Mouse (Mus musculus): ENCODE data around the gene Carmil2.

The Carmil2 gene

DNA sequence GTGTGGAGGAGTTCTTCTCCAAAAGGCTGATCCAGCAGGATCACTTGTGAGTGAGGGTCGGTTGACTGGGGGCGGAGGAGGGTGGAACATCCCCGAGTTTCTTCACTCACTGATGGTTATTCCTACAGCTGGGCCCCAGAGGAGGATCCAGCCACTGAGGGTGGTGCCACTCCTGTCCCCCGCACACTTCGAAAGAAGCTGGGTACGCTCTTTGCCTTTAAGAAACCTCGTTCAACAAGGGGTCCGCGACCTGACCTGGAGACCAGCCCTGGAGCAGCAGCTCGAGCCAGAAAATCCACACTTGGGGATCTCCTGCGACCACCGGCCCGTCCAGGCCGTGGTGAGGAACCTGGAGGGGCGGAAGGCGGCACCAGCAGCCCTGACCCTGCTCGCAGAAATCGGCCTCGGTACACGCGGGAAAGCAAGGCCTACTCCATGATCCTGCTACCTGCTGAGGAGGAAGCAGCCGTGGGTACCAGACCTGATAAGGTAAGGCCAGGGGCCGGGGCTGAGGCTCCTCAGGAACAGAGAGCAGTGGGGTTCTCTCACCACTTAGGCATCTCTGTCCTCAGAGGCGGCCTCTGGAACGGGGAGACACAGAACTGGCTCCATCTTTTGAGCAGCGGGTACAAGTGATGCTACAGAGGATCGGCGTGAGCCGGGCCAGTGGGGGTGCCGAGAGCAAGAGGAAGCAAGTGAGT lies 9.2 kb downstream of the Carmil2 start:
- DNase-seq (ENCODE audit: low spot score) = no peak

DNA sequence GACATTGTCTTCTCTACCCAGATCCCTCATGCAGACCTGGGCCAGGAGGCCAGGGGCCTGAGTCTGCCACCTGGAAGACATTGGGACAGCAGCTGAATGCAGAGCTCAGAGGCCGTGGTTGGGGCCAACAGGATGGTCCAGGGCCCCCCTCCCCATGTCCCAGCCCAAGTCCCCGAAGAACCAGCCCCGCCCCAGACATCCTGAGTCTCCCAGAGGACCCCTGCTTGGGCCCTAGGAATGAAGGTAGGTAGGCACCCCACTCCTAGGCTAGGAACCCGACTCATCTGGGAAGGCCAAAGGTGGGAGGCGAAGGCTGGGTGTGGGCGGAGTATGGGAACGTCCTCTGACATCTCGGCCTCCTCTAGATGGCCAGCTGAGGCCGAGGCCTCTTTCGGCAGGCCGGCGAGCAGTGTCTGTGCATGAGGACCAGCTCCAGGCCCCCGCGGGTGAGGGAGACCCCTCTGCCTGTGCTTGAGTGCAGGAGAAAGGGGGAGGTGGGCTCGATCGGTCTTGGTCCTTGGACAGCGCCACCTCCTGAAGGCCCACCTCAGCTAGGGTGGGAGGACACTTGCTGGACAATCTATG lies 11.2 kb downstream of the Carmil2 start:
- no peak for DNase-seq (ENCODE audit: low spot score)

- no peak for DNase-seq (ENCODE audit: low spot score)
These were observed 12.7 kb downstream of the Carmil2 start for GRCm38 (mm10) chr8:105698734-105699133.

DNA sequence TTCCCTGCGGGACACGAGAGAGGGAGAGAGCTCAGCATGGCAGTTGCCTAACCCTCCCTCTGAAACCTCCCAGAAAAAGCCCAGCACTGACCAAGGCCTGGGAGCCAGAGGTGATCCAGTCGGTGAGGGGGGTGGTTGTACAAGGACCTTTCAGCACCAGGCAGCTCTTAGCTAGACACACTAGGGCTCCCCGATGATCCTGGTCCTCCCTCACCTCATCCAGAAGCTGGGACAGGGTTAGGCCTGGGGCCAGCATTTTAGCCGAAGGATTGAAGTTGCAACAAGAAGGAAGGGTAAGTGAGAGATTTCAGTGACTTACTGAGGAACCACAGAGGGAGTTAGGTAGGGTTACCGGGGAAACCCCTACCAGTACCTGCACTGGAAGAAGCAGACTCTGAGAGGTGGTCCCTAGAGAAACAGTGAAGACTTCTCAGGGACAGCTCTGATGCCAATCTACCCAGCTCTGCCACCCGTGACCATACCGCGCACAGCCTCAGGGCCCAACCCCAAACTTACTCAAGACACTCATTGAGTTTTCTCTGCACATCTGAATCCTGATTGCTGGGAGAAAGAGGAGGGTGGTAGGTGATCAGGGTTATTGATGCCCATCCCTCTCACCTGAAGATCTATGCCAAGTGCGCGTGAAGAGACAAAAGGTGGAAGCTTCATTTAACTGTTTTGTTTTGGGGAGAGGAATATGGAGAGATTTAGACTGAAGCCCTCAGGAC lies 13.6 kb downstream of the Carmil2 start:
- no peak for DNase-seq (ENCODE audit: low spot score)

GRCm38 (mm10) chr8:105700566-105700965 lies 14.5 kb downstream of the Carmil2 start:
- DNase-seq (ENCODE audit: low spot score) = no peak

GRCm38 (mm10) chr8:105700966-105701824 lies 15.1 kb downstream of the Carmil2 start, which contains the start of the genes Acd and Pard6a:
Gene Acd, minus strand, starts transcription at chr8:105701102.
Gene Pard6a, plus strand, starts transcription at chr8:105701148.
- peak; percentile 94 for DNase-seq (ENCODE audit: low spot score)

- DNase-seq (ENCODE audit: low spot score) = no peak
These were observed 15.9 kb downstream of the Carmil2 start for GRCm38 (mm10) chr8:105702001-105702401.

- DNase-seq (ENCODE audit: low spot score) = no peak
These were observed 16.8 kb downstream of the Carmil2 start for GRCm38 (mm10) chr8:105702731-105703415.

GRCm38 (mm10) chr8:105704146-105704812 lies 18.2 kb downstream of the Carmil2 start:
- no peak for DNase-seq (ENCODE audit: low spot score)

DNA sequence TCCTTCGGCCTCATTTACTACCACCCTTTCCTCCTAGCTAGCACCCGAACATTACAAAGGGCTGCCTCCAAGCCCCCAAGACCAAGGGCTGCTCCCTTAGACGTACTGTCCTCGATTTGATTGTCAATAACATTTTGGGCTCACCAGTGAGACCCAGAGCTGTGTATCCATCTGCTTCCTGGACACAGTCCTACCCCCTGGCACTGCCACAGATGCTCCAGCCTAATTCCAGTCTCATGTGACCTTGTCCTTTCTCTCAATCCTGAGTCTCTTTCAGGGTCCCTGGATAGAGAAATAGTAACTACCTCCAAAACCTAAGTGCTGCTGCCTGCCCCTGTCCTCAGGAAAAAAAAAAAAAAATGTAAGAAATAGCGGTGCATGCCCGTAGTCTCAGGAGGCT lies 18.9 kb downstream of the Carmil2 start:
- no peak for DNase-seq (ENCODE audit: low spot score)

- no peak for DNase-seq (ENCODE audit: low spot score)
These were observed 20.4 kb downstream of the Carmil2 start for GRCm38 (mm10) chr8:105706426-105706825.

DNA sequence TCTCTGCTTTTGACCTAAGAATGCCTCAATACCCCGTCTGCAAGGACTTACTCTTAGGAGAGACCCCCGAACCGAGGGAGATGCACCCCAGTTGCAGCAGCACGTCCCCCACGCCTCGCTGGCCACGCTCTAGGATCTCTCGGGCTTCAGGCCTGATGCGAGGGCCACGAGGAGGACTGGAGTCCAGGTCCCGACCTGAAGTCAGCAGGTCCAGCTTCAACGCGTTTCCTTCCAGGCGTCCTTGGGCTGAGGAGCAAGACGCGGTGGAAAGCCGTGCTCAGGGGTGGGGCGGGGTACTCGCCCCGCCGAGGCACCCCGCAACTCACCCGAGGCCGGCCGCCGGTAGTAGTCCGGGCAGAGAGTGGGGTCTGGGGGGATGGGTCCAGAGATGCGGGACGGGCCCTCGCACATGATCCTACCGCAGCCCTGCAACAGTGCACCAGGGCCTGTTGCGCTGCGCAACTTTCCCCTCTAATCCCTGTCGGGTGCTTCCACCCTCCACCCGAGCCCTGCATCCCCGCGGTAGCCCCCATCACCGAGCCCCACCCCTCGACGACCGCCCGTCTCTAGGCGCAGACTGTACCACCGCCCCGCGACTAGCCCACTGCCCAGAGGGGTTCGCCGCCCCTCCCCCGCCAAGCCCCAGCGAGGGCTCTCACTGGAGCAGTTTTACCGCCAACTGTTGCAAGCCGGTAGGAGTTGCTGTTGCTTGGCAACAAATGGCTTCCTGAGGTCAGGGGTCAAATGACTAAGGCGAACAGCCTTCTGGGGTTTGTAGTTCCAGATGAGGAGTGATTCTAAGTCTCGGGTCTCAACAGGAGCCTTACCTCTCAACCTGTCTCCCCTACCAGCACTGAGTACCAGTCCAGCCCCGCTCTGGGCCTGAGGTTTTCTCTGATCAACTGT lies 21.7 kb downstream of the Carmil2 start, which contains the start of the genes 4933405L10Rik and Enkd1:
Gene 4933405L10Rik, plus strand, starts transcription at position 158 of the 906 bp plus-strand sequence.
Gene Enkd1, minus strand, starts transcription at position 713 of the 906 bp plus-strand sequence.
- DNase-seq (ENCODE audit: low spot score) = peak; percentile 79

DNA sequence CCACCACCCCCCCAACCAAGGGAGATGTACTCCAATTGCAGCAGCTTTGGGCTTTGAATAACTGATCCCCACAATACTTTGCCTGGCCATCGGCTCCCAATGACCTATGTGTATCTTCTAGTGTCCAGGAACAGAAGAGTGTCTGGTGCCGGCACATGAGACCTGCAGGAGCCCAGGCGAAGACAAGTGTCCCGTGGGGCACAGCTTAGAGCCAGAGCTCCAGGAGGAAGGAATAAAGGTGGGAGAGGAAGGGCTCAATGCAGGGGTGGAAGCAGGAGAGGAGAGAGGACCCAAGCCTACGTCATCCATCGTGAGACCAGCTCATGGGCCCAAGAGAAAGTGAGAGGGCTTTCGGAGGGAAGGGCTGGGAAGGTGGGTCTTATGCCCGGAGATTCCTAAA lies 22.6 kb downstream of the Carmil2 start:
- no peak for DNase-seq (ENCODE audit: low spot score)

DNA sequence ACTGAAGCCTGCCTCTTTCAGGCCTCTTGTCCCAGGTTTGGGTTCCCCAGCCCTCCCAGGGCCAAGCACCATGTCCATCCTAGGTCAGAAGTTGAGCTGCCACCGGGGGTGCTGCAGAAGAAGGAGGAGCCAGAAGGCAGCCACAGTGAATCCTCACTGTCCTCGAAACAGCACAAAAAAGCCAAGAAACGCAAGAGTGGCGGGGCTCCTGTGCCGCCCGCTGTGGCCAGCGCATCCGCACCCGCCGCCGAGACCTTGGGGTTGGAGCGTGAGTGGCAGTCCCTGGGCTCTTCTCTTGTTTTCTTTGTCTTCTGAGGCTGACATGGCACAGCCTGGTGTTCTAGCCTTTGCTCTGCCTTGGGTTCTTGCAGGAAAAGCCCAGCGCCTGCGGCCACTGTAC lies 23.2 kb downstream of the Carmil2 start:
- DNase-seq (ENCODE audit: low spot score) = no peak

DNA sequence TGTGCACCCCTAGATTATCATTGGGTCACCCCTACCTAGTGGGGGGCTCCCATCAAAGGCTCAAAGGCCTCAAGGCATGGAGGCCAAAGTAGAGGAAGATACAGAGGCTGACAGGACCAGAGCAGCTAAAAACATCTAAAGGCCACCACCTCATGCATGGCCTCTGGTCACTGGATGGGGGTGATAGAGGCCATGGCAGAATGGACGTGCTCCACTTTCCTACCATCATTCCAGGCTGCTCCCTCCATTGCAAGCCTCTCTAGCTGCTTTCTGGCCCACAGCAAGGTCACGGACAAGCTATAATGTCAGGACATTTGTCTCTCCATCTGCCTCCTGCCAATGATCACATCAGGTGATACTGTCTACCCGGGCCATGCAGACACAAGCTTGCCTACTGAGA lies 26.2 kb downstream of the Carmil2 start:
- no peak for DNase-seq (ENCODE audit: low spot score)

DNA sequence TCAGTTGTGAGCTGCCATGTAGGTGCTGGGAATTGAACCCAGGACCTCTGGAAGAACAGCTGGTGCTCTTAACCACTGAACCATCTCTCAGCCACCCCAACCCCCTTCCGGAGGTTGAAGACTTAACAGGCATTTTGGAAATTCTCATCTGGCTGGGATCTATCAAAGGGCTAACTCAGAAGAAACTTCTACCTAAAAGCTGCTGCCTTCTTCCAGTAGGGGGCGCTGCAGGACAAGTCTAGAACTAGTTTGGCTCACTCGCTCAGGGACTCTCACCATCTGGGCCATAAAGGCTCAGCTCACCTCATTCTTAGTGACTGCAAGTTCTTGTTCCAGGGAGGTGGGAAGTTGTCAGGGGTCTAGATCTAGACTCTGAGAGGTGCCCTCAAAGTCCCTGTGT lies 28.1 kb downstream of the Carmil2 start:
- DNase-seq (ENCODE audit: low spot score) = no peak

DNA sequence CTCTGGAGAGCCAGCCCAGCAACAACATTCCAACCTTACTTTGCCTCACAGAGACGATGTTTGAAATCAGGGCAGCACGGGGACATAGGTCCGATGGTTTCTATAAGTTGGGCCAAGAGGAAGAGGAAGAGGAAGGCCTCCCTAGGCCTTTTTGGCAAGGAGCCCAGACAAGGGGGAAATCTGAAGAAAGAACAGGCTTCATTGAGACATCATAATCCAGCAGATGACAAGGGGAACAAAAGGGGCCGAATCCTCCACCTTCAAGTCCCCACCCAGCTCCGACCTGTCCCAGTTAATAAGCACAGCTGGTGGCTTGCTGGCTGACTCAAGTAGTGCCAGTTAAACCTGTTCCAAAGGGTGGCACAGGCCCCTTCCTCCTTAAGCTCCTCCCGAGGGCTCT lies 29.0 kb downstream of the Carmil2 start:
- DNase-seq (ENCODE audit: low spot score) = no peak

GRCm38 (mm10) chr8:105716302-105716945 lies 30.4 kb downstream of the Carmil2 start:
- no peak for DNase-seq (ENCODE audit: low spot score)

DNA sequence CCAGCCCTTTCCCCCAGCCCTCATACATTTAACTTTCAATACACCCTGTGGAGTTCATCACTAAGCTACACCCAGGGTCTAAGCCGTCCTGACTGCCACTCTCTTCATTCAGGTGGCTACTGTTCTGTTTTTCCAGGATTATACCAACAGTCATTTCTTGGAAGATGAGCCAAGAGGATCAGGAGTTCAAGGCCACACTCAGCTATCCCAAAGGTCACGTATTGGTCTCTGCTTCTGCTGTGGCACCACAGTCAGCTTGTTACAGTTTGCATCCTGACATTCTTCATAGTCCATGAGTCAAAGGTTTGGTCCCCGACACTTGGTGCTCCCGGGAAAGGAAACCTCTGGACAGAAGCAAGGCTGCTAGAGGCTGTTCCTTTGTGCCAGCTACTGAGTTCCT lies 33.6 kb downstream of the Carmil2 start:
- no peak for DNase-seq (ENCODE audit: low spot score)

Data from left cerebral cortex, adult 11 months (tissue).